12 mouse cellular contexts compared by ENCODE assay signal in genomic region chr12:115311956-115312355, GRCm38 (mm10).
DNase-seq lines count a peak whose midpoint lies in the region; ATAC-seq lines count a peak whose summit lies in the region.
"Had no signal": no experiment of that assay in that cellular context is flagged by ENCODE, and none has a peak within 500 bp of the region (broad histone marks: within the 10 kb centered on the region; RNA-seq: fewer than 3 reads in every experiment).

No protein-coding gene starts in this region.

- H3K27me3 ChIP-seq in liver, embryonic 12.5 days (replicated peaks) = no peaks in the 10 kb centered on the region
- H3K27me3 ChIP-seq in midbrain, embryonic 14.5 days (ENCODE audit: control insufficient read depth, insufficient read depth, low read length) = no peaks in the 10 kb centered on the region
- H3K27me3 ChIP-seq: neural tube, embryonic 13.5 days; Patski; stomach, embryonic 15.5 days had no signal

- no peaks in the 10 kb centered on the region for H3K4me1 ChIP-seq in liver, embryonic 12.5 days
- no peaks in the 10 kb centered on the region for H3K4me1 ChIP-seq in midbrain, embryonic 14.5 days (ENCODE audit: control insufficient read depth, insufficient read depth, low read length)
- H3K4me1 ChIP-seq: neural tube, embryonic 13.5 days; stomach, embryonic 15.5 days had no signal

- peak; percentile 93 for DNase-seq in heart, adult 11 months
- DNase-seq in heart, postnatal 25 days (ENCODE audit: low spot score) = no peak
- DNase-seq in adrenal gland, adult 8-10 months = peak; percentile 14
- DNase-seq in thymus, postnatal 0 days (ENCODE audit: low spot score) = peak; percentile 44
- no peak for DNase-seq in layer of hippocampus, postnatal 14 days (ENCODE audit: low spot score in 2 of 2)
- DNase-seq in midbrain, embryonic 14.5 days = no peak
- no peak for DNase-seq in layer of hippocampus, adult 9-11 months

- no peak overlapping the region for H3K4me2 ChIP-seq in liver, embryonic 12.5 days
- H3K4me2 ChIP-seq in midbrain, embryonic 14.5 days (ENCODE audit: low read length) = no peak overlapping the region
- H3K4me2 ChIP-seq: neural tube, embryonic 13.5 days; stomach, embryonic 15.5 days had no signal

- H3K36me3 ChIP-seq in liver, embryonic 12.5 days = no peaks in the 10 kb centered on the region
- no peaks in the 10 kb centered on the region for H3K36me3 ChIP-seq in midbrain, embryonic 14.5 days (ENCODE audit: control insufficient read depth, insufficient read depth, low read length)
- H3K36me3 ChIP-seq: neural tube, embryonic 13.5 days; stomach, embryonic 15.5 days had no signal

- no peaks in the 10 kb centered on the region for H3K9me3 ChIP-seq in liver, embryonic 12.5 days (replicated peaks)
- H3K9me3 ChIP-seq in midbrain, embryonic 14.5 days (ENCODE audit: control insufficient read depth, low read length) = peaks cover 5% of the 10 kb centered on the region; the same call in 1 of the 2 replicates
- H3K9me3 ChIP-seq: neural tube, embryonic 13.5 days; stomach, embryonic 15.5 days had no signal

- intact Hi-C loops in heart, postnatal 25 days (cut with DNase I) = no loop called here

- H3K9ac ChIP-seq in liver, embryonic 12.5 days = no peak overlapping the region
- H3K9ac ChIP-seq in midbrain, embryonic 14.5 days (replicated peaks; ENCODE audit: low read length) = no peak overlapping the region
- H3K9ac ChIP-seq: neural tube, embryonic 13.5 days; stomach, embryonic 15.5 days had no signal

- no peak overlapping the region for H3K4me3 ChIP-seq in liver, embryonic 12.5 days
- no peak overlapping the region for H3K4me3 ChIP-seq in midbrain, embryonic 14.5 days (replicated peaks; ENCODE audit: low read depth, low read length)
- H3K4me3 ChIP-seq: neural tube, embryonic 13.5 days; stomach, embryonic 15.5 days had no signal

- no peak overlapping the region for H3K27ac ChIP-seq in liver, embryonic 12.5 days
- no peak overlapping the region for H3K27ac ChIP-seq in midbrain, embryonic 14.5 days (replicated peaks; ENCODE audit: low read depth, low read length)
- H3K27ac ChIP-seq: neural tube, embryonic 13.5 days; stomach, embryonic 15.5 days had no signal

- peak; percentile 47; the same call in 1 of the 2 replicates for ATAC-seq in liver, embryonic 12.5 days
- ATAC-seq in midbrain, embryonic 14.5 days (ENCODE audit: low FRiP score, low TSS enrichment) = no peak
- ATAC-seq: intestine, embryonic 16.5 days; Patski had no signal

Comparison
In these comparisons a context has a peak if more than half of its experiments do, and no peak if none do; other contexts are left out.
1. DNase-seq: peak in heart, adult 11 months (single experiment), adrenal gland, adult 8-10 months (single experiment) and thymus, postnatal 0 days (single experiment); none in heart, postnatal 25 days (single experiment), layer of hippocampus, postnatal 14 days (0 of 2), midbrain, embryonic 14.5 days (single experiment) and layer of hippocampus, adult 9-11 months (single experiment).